Mouse (Mus musculus) kidney, embryonic 15.5 days (tissue): Measurements from ENCODE around the gene Pitpnb. TPM values are rescaled to one million over a fixed set of nuclear protein-coding genes. Genes with fewer than 3 reads are reported as not detected.

Source experiments
- ATAC-seq: fragments of 200-750 bp; cut with Nextera tagmentation; replicated peaks from 2 replicates; pipeline ENCODE4 v1.8.0; 2017; ENCODE audit warnings: moderate TSS enrichment; ENCODE audit not compliant: low FRiP score
- H3K27ac ChIP-seq: fragments of 300-500 bp; sonication (generic); 2 replicates; pipeline ENCODE4 v1.5.1; 2015; ENCODE audit warnings: mild to moderate bottlenecking, inconsistent platforms
- H3K27me3 ChIP-seq: fragments of 300-500 bp; sonication (generic); 2 replicates; pipeline ENCODE4 v1.6.1; 2015; ENCODE audit warnings: inconsistent platforms
- H3K36me3 ChIP-seq: fragments of 300-500 bp; sonication (generic); 2 replicates; pipeline ENCODE4 v1.6.1; 2015; ENCODE audit warnings: inconsistent platforms
- H3K4me1 ChIP-seq: fragments of 300-500 bp; sonication (generic); 2 replicates; pipeline ENCODE4 v1.6.1; 2015; ENCODE audit warnings: inconsistent platforms
- H3K4me2 ChIP-seq: fragments of 300-500 bp; sonication (generic); 2 replicates; pipeline ENCODE4 v1.6.1; 2015; ENCODE audit warnings: moderate library complexity, mild to moderate bottlenecking, inconsistent platforms
- H3K4me3 ChIP-seq: fragments of 300-500 bp; sonication (generic); replicated peaks from 2 replicates; pipeline ENCODE4 v1.5.1; 2015; ENCODE audit warnings: mild to moderate bottlenecking, inconsistent platforms
- H3K9ac ChIP-seq: fragments of 300-500 bp; sonication (generic); 2 replicates; pipeline ENCODE4 v1.6.1; 2015; ENCODE audit warnings: mild to moderate bottlenecking, inconsistent platforms
- H3K9me3 ChIP-seq: fragments of 300-500 bp; sonication (generic); replicated peaks from 2 replicates; pipeline ENCODE4 v1.6.1; 2016; ENCODE audit warnings: inconsistent platforms
- WGBS: fragments of 180-500 bp; shearing (Covaris S2); methylation state at CpG from one replicate; pipeline ENCODE4 v1.1.7; 2015; ENCODE audit warnings: mixed read lengths; 5-methylcytosine and 5-hydroxymethylcytosine counted together
- polyA plus RNA-seq: library from polyadenylated mRNA; unstranded; fragments of >200 nt; fragmentation: Nextera tagmentation; extraction: Ambion mirVana; gene quantifications from 2 replicates; pipeline ENCODE4 v1.2.1, GENCODE M21; 2015

Gene Pitpnb
- 101 and 104 TPM in 2 replicates for polyA plus RNA-seq

- peak within 1 kb of the TSS; percentile 89 for H3K27ac ChIP-seq
- H3K36me3 ChIP-seq: peaks cover 22% of the 10 kb centered on the region
- H3K4me1 ChIP-seq: peaks cover 18% of the 10 kb centered on the region
- peak within 1 kb of the TSS; percentile 97 for H3K9ac ChIP-seq
- peak; percentile 99 for ATAC-seq
- H3K27me3 ChIP-seq: no peaks in the 10 kb centered on the region
- WGBS: under 1% methylated on average over 69 of the region's 78 CpGs
- peak within 1 kb of the TSS; percentile 78 for H3K4me2 ChIP-seq
- peak within 1 kb of the TSS; percentile 91 for H3K4me3 ChIP-seq
- no peaks in the 10 kb centered on the region for H3K9me3 ChIP-seq
Observed at GRCm38 (mm10) chr5:111330417-111331098, at the start of gene Pitpnb. Pitpnb (plus strand) TSS chr5:111330763.

GRCm38 (mm10) chr5:111284420-111285175 is 46.0 kb upstream of the Pitpnb start:
- WGBS: 87% methylated on average over 19 of the region's 19 CpGs
- ATAC-seq: no peak
- H3K27me3 ChIP-seq: no peaks in the 10 kb centered on the region
- H3K9ac ChIP-seq: no peak overlapping the region
- H3K4me1 ChIP-seq: no peaks in the 10 kb centered on the region
- no peak overlapping the region for H3K4me2 ChIP-seq
- no peak overlapping the region for H3K4me3 ChIP-seq
- no peaks in the 10 kb centered on the region for H3K9me3 ChIP-seq
- peaks cover 92% of the 10 kb centered on the region for H3K36me3 ChIP-seq
- no peak overlapping the region for H3K27ac ChIP-seq

GRCm38 (mm10) chr5:111287571-111287970 is 43.0 kb upstream of the Pitpnb start:
- no peak overlapping the region for H3K4me3 ChIP-seq
- no peak overlapping the region for H3K27ac ChIP-seq
- no peaks in the 10 kb centered on the region for H3K4me1 ChIP-seq
- ATAC-seq: no peak
- no peak overlapping the region for H3K9ac ChIP-seq
- no peaks in the 10 kb centered on the region for H3K27me3 ChIP-seq
- H3K9me3 ChIP-seq: no peaks in the 10 kb centered on the region
- WGBS: 78% methylated on average over 5 of the region's 5 CpGs
- H3K36me3 ChIP-seq: peaks cover 62% of the 10 kb centered on the region
- H3K4me2 ChIP-seq: no peak overlapping the region

DNA sequence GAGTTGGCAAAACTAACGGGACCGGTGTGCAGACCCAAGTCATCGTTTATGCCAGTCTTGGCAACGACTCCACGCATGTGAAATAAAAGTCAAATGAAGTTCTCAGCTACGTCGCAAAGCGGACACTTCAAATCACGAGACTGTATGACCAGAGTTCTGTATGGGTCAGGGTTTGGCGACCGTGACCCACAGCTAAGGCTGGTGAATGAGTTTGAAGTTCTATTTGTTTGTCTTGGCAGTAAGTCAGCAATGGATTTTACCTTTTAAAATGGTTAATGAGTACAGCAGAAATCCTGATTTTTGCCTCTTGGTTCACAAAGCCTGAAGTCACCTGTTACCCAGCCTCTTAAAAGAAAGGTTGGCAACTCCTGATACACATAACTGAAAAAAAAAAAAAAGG is 42.1 kb upstream of the Pitpnb start:
- no peak for ATAC-seq
- Histone ChIP-seq H3K27ac (no peak overlapping the region), H3K9me3 (no peaks in the 10 kb centered on the region)

GRCm38 (mm10) chr5:111290071-111290470 is 40.5 kb upstream of the Pitpnb start:
- WGBS: 77% methylated on average over 11 of the region's 11 CpGs

More for the DNA sequence above, 42.1 kb upstream of the Pitpnb start:
- H3K4me2 ChIP-seq: no peak overlapping the region
- H3K36me3 ChIP-seq: peaks cover 53% of the 10 kb centered on the region
- 82% methylated on average over 11 of the region's 11 CpGs for WGBS
- no peak overlapping the region for H3K4me3 ChIP-seq
- H3K4me1 ChIP-seq: no peaks in the 10 kb centered on the region
- no peak overlapping the region for H3K9ac ChIP-seq
- no peaks in the 10 kb centered on the region for H3K27me3 ChIP-seq

DNA sequence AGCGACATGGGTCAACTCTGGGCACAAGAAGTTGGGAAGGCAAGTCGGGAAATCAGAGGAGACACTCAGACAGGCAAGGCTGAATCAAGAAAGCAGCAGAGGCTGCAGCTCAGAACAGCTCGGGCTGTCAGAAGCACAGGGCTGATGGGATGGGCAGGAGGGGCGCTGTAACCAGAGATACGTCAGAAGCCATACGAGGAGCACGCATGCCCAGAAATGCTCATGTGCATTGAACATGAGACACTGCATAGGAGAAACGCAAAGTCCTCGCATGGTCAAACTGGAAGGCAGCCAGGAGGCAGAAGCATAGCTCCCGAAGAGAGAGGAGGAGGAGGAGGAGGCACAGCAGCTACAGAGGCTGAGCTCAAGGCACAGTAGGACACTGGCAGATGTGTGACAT is 38.9 kb upstream of the Pitpnb start:
- H3K4me3 ChIP-seq: no peak overlapping the region
- H3K9me3 ChIP-seq: no peaks in the 10 kb centered on the region
- no peaks in the 10 kb centered on the region for H3K4me1 ChIP-seq
- no peak overlapping the region for H3K9ac ChIP-seq
- H3K27me3 ChIP-seq: no peaks in the 10 kb centered on the region
- peaks cover 24% of the 10 kb centered on the region for H3K36me3 ChIP-seq
- ATAC-seq: peak; percentile 49; the same call in 1 of the 2 replicates
- H3K27ac ChIP-seq: no peak overlapping the region
- WGBS: 53% methylated on average over 10 of the region's 10 CpGs
- H3K4me2 ChIP-seq: no peak overlapping the region

More at GRCm38 (mm10) chr5:111290071-111290470, 40.5 kb upstream of the Pitpnb start:
- no peaks in the 10 kb centered on the region for H3K4me1 ChIP-seq
- H3K4me3 ChIP-seq: no peak overlapping the region
- no peak overlapping the region for H3K27ac ChIP-seq
- ATAC-seq: no peak
- H3K4me2 ChIP-seq: no peak overlapping the region
- H3K36me3 ChIP-seq: peaks cover 39% of the 10 kb centered on the region
- H3K27me3 ChIP-seq: no peaks in the 10 kb centered on the region
- H3K9ac ChIP-seq: no peak overlapping the region
- H3K9me3 ChIP-seq: no peaks in the 10 kb centered on the region

DNA sequence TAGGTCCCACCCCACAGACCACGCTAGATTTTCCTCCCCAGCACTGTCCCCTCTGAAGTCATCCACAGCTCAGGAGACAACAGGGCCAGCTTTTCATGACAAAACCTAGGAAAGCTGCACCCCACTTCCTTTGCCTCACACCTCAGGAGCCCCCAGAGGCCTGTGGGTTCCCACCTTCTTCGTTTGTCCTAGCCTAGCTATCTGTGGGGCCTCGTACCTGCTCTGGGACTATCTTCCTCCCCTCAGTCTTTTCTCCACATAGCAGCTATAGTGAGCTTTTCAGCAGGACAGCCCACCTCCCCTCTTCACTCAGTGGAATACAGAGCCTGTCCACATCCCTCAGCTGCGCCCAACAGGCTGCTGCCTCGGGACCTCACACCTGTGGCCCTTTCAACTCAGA is 32.8 kb upstream of the Pitpnb start:
- ATAC-seq: no peak
- H3K27me3 ChIP-seq: no peaks in the 10 kb centered on the region

DNA sequence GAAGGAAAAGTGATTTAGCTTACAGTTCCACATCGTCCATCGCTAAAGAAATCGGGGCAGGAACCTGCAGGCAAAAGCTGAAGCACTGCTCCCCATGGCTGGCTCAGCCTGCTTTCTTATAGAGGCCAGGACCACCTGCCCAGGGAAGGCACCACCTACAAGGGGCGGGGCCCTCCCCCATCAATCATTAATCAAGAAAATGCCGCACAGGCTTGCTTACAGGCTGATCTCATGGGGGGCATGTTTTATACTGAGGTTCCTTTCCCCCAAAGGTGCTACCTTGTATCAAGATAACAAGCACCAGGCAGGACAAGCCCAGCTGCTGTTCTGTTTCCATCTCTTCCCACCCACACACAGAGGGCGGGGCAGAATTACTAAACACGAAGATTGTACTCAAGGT is 31.9 kb upstream of the Pitpnb start:
- 42% methylated on average over 7 of the region's 7 CpGs for WGBS

More for the DNA sequence above, 32.8 kb upstream of the Pitpnb start:
- no peaks in the 10 kb centered on the region for H3K9me3 ChIP-seq
- H3K4me3 ChIP-seq: no peak overlapping the region
- H3K4me1 ChIP-seq: peaks cover 17% of the 10 kb centered on the region; the same call in 1 of the 2 replicates
- H3K9ac ChIP-seq: no peak overlapping the region
- H3K36me3 ChIP-seq: no peaks in the 10 kb centered on the region
- H3K4me2 ChIP-seq: no peak overlapping the region
- WGBS: 63% methylated on average over 5 of the region's 5 CpGs
- H3K27ac ChIP-seq: no peak overlapping the region

GRCm38 (mm10) chr5:111300776-111301175 is 29.8 kb upstream of the Pitpnb start:
- no peak overlapping the region for H3K4me2 ChIP-seq

More for the DNA sequence above, 31.9 kb upstream of the Pitpnb start:
- H3K27me3 ChIP-seq: no peaks in the 10 kb centered on the region
- no peak overlapping the region for H3K9ac ChIP-seq
- no peak for ATAC-seq
- peaks cover 21% of the 10 kb centered on the region; the same call in 1 of the 2 replicates for H3K4me1 ChIP-seq
- no peak overlapping the region for H3K27ac ChIP-seq
- no peak overlapping the region for H3K4me2 ChIP-seq
- H3K9me3 ChIP-seq: no peaks in the 10 kb centered on the region
- H3K36me3 ChIP-seq: no peaks in the 10 kb centered on the region
- no peak overlapping the region for H3K4me3 ChIP-seq

DNA sequence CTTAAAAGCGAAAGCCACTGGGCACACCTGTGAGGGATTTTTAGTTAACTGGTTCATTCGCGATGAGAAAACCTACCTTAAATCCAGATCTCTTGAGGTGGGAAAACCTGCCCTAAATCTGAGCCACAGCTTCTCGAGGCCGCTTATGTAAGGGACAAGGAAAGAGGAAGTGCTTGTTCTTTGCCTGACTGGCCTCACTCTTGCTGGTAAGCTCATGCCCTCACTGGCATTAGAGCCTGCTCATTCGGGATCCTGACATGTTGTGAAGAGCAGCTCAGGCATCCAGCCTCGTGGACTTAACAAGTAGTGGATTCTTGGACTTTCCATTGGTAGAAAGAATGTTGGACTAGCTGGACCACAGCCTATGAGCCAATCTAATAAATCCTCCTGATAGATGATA is 28.8 kb upstream of the Pitpnb start:
- 68% methylated on average over 7 of the region's 7 CpGs for WGBS
- Histone ChIP-seq H3K27me3 (no peaks in the 10 kb centered on the region), H3K4me3 (no peak overlapping the region), H3K9ac (no peak overlapping the region), H3K9me3 (no peaks in the 10 kb centered on the region), H3K4me2 (no peak overlapping the region), H3K4me1 (peaks cover 21% of the 10 kb centered on the region; the same call in 1 of the 2 replicates), H3K36me3 (no peaks in the 10 kb centered on the region), H3K27ac (no peak overlapping the region)
- ATAC-seq: no peak

More at GRCm38 (mm10) chr5:111300776-111301175, 29.8 kb upstream of the Pitpnb start:
- 43% methylated on average over 8 of the region's 8 CpGs for WGBS
- no peaks in the 10 kb centered on the region for H3K36me3 ChIP-seq
- peaks cover 21% of the 10 kb centered on the region; the same call in 1 of the 2 replicates for H3K4me1 ChIP-seq
- no peaks in the 10 kb centered on the region for H3K27me3 ChIP-seq
- H3K9me3 ChIP-seq: no peaks in the 10 kb centered on the region
- H3K4me3 ChIP-seq: no peak overlapping the region
- no peak overlapping the region for H3K27ac ChIP-seq
- no peak for ATAC-seq
- H3K9ac ChIP-seq: no peak overlapping the region

GRCm38 (mm10) chr5:111304730-111305129 is 25.8 kb upstream of the Pitpnb start:
- no peak overlapping the region for H3K9ac ChIP-seq
- no peak for ATAC-seq

GRCm38 (mm10) chr5:111310185-111310584 is 20.4 kb upstream of the Pitpnb start:
- no peak for ATAC-seq
- no peak overlapping the region for H3K9ac ChIP-seq

More at GRCm38 (mm10) chr5:111304730-111305129, 25.8 kb upstream of the Pitpnb start:
- no peak overlapping the region for H3K4me3 ChIP-seq
- WGBS: 92% methylated on average over 3 of the region's 3 CpGs
- H3K27me3 ChIP-seq: no peaks in the 10 kb centered on the region
- H3K4me1 ChIP-seq: peaks cover 18% of the 10 kb centered on the region; the same call in 1 of the 2 replicates
- H3K27ac ChIP-seq: no peak overlapping the region
- H3K4me2 ChIP-seq: no peak overlapping the region
- H3K36me3 ChIP-seq: no peaks in the 10 kb centered on the region
- H3K9me3 ChIP-seq: no peaks in the 10 kb centered on the region

More at GRCm38 (mm10) chr5:111310185-111310584, 20.4 kb upstream of the Pitpnb start:
- no peak overlapping the region for H3K4me2 ChIP-seq
- H3K27ac ChIP-seq: no peak overlapping the region
- H3K27me3 ChIP-seq: no peaks in the 10 kb centered on the region
- H3K9me3 ChIP-seq: no peaks in the 10 kb centered on the region
- no peaks in the 10 kb centered on the region for H3K36me3 ChIP-seq
- no peaks in the 10 kb centered on the region for H3K4me1 ChIP-seq
- no peak overlapping the region for H3K4me3 ChIP-seq
- 68% methylated on average over 6 of the region's 6 CpGs for WGBS
